Mouse (Mus musculus) ES-E14 (cell line): ENCODE measurements around the gene Muc3. TPM values are rescaled to one million over a fixed set of nuclear protein-coding genes. Genes with fewer than 3 reads are reported as not detected.

Experiments
- DNase-seq: peaks from one replicate; pipeline ENCODE4 v3.0.0-alpha.2; 2013; ENCODE audit warnings: low read depth, low spot score
- H3K27ac ChIP-seq: 2 replicates; pipeline ENCODE4 v1.5.1; 2012; ENCODE audit warnings: low read depth, mild to moderate bottlenecking, low read length, moderate library complexity, mixed read lengths; ENCODE audit not compliant: poor library complexity, insufficient read depth, severe bottlenecking
- H3K36me3 ChIP-seq: 2 replicates; pipeline ENCODE4 v1.6.1; 2012; ENCODE audit warnings: mild to moderate bottlenecking, low read length, moderate library complexity, mixed read lengths; ENCODE audit not compliant: control insufficient read depth, poor library complexity, insufficient read depth, severe bottlenecking
- H3K4me1 ChIP-seq, 2 experiments: fragments of 150-350 bp in 1 of 2; sonication (generic) in 1 of 2; 2 replicates each; pipeline ENCODE4 v1.6.1; 2012; ENCODE audit warnings: low read length in 2 of 2, mild to moderate bottlenecking in 1 of 2, mixed read lengths in 1 of 2; ENCODE audit not compliant: control insufficient read depth in 2 of 2, insufficient read depth in 2 of 2, poor library complexity in 1 of 2
- H3K4me3 ChIP-seq, 2 experiments: fragments of 150-350 bp in 1 of 2; sonication (generic) in 1 of 2; 2 replicates each; pipeline ENCODE4 v1.5.1; 2012; ENCODE audit warnings: low read length in 2 of 2, low read depth in 1 of 2, mild to moderate bottlenecking in 1 of 2, mixed read lengths in 1 of 2; ENCODE audit not compliant: insufficient read depth in 1 of 2, poor library complexity in 1 of 2, severe bottlenecking in 1 of 2
- H3K9ac ChIP-seq: 2 replicates; pipeline ENCODE4 v1.6.1; 2012; ENCODE audit warnings: low read depth, mild to moderate bottlenecking, low read length, mixed read lengths; ENCODE audit not compliant: poor library complexity, insufficient read depth, severe bottlenecking
- H3K9me3 ChIP-seq: fragments of 150-350 bp; sonication (generic); 2 replicates; pipeline ENCODE4 v1.6.1; 2012; ENCODE audit warnings: low read depth, mild to moderate bottlenecking, low read length; ENCODE audit not compliant: control insufficient read depth, insufficient read depth
- CHD2 ChIP-seq: IDR thresholded peaks from 2 replicates; pipeline ENCODE4 v1.6.1; 2014; ENCODE audit warnings: mild to moderate bottlenecking, low read depth, low read length, inconsistent platforms
- HCFC1 ChIP-seq: IDR thresholded peaks from 2 replicates; pipeline ENCODE4 v1.6.1; 2012; ENCODE audit warnings: low read length, inconsistent platforms, borderline replicate concordance; ENCODE audit not compliant: insufficient read depth
- MAFK ChIP-seq: IDR thresholded peaks from 2 replicates; pipeline ENCODE4 v1.6.1; 2014; ENCODE audit warnings: mild to moderate bottlenecking, low read depth, low read length, inconsistent platforms; ENCODE audit not compliant: insufficient read depth
- ZC3H11A ChIP-seq: IDR thresholded peaks from 2 replicates; pipeline ENCODE4 v1.6.1; 2012; ENCODE audit warnings: low read depth, mild to moderate bottlenecking, inconsistent platforms, low read length, borderline replicate concordance
- ZNF384 ChIP-seq: IDR thresholded peaks from 2 replicates; pipeline ENCODE4 v1.6.1; 2012; ENCODE audit warnings: low read depth, low read length, inconsistent platforms
- in situ Hi-C, 2 experiments: fragments of 600-800 bp; cut with MboI; formaldehyde crosslinking; loops; one replicate each; pipeline ENCODE4 v1.15.1; 2025; ENCODE audit warnings: low sequenced_read_pairs in 2 of 2, inconsistent platforms in 1 of 2; ENCODE audit not compliant: unreplicated experiment in 2 of 2
- total RNA-seq: library from RNA; depleted of rRNA; stranded (reverse); fragments of 300-350 nt; gene quantifications from 2 replicates; pipeline ENCODE4 v1.2.3, GENCODE M21; 2012

The Muc3 gene
- total RNA-seq, 1 experiment: 3.1 TPM

GRCm38 (mm10) chr5:137114891-137115561 is 34.1 kb downstream of the Muc3 start:
- Histone ChIP-seq H3K4me3 (peak overlapping the region in 1 of 2 experiments; percentile 70; a peak in 1 of 4 replicates), H3K9me3 (no peaks in the 10 kb centered on the region), H3K4me1 (peaks cover 0 to 23% of the 10 kb centered on the region in 2 experiments; a peak in 2 of 4 replicates), H3K36me3 (peaks cover 2% of the 10 kb centered on the region; the same call in 1 of the 2 replicates), H3K9ac (no peak overlapping the region), H3K27ac (no peak overlapping the region)
- no peak for DNase-seq
- in situ Hi-C loops: loop anchor here in 1 of 2 experiments (10.0 kb wide), 1 partner anchor 190 kb away; no protein-coding TSS in a partner anchor
- TF ChIP-seq CHD2 (no peak), ZNF384 (no peak), ZC3H11A (no peak), HCFC1 (no peak), MAFK (no peak)

GRCm38 (mm10) chr5:137111542-137112408 is 37.3 kb downstream of the Muc3 start:
- no peak overlapping the region for H3K4me3 ChIP-seq
- TF ChIP-seq MAFK: no peak
- no peak for TF ChIP-seq ZNF384
- no peak for TF ChIP-seq ZC3H11A
- no peak for TF ChIP-seq CHD2
- no peak for TF ChIP-seq HCFC1
- H3K4me1 ChIP-seq: peaks cover 0 to 24% of the 10 kb centered on the region in 2 experiments; a peak in 2 of 4 replicates
- H3K36me3 ChIP-seq: peaks cover 2% of the 10 kb centered on the region; the same call in 1 of the 2 replicates
- H3K27ac ChIP-seq: no peak overlapping the region
- H3K9ac ChIP-seq: no peak overlapping the region
- H3K9me3 ChIP-seq: no peaks in the 10 kb centered on the region
- no peak for DNase-seq
- in situ Hi-C loops: loop anchor here in 1 of 2 experiments (10.0 kb wide), 1 partner anchor 187 kb away; no protein-coding TSS in a partner anchor

DNA sequence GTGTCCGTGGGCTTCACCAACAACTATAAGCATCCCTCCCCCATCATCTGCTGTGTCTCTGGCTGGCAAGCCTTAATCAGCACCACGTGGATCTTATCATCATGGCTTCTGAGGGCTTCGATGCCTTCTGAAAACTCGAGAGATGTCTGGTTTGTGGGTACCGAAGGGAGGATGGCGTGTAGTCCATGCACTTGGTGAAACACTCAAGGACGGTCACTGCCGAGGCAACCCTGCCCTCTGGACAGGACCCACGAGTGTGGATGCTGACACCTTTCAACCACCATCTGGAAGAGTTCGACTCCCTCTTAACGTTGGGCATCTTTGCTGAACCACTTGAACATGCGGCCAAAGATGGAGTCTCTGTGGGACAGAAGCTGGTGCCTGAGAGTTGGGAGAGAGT is 38.3 kb downstream of the Muc3 start:
- H3K27ac ChIP-seq: no peak overlapping the region
- in situ Hi-C loops: loop anchor here in 1 of 2 experiments (10.0 kb wide), 1 partner anchor 186 kb away; no protein-coding TSS in a partner anchor
- H3K9ac ChIP-seq: no peak overlapping the region
- no peak for TF ChIP-seq CHD2
- no peak for TF ChIP-seq MAFK
- TF ChIP-seq ZC3H11A: no peak
- H3K9me3 ChIP-seq: no peaks in the 10 kb centered on the region
- DNase-seq: no peak
- H3K4me1 ChIP-seq: peaks cover 0 to 20% of the 10 kb centered on the region in 2 experiments; a peak in 2 of 4 replicates
- no peak overlapping the region for H3K4me3 ChIP-seq
- peaks cover 2% of the 10 kb centered on the region; the same call in 1 of the 2 replicates for H3K36me3 ChIP-seq

DNA sequence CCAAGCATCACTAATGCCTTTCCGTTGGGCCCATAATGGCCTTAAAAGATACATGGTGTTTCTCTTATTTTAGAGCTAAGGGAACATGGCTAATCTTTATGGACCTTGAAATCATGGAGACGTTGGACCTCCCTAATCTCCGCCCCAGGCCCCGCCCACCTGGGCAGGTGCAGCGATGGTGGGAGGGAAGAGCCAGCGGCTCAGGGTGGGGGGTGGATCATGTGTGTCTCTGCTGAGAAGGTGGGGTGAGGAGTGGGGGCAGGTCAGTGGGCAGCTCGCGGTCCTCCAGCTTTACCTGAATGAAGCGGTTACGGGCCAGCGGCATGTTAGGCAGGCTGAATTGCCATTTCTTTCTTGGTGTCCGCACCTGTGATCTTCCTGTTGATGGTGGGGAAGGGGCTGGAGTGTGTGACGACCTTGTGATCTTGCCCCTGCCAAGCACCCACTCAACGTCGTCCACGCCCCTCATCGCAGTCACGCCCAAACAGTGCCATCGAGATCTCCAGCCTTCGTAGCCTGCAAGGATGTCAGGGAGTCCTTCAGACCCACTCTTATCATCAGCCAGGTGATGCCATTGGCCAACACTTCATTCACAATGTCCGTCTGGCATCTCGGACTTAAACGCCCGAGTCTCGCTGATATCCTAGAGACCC is 39.1 kb downstream of the Muc3 start:
- DNase-seq: no peak
- Histone ChIP-seq H3K9ac (no peak overlapping the region), H3K27ac (no peak overlapping the region), H3K36me3 (peaks cover 2% of the 10 kb centered on the region; the same call in 1 of the 2 replicates), H3K4me3 (no peak overlapping the region; a peak in 1 of 4 replicates), H3K9me3 (no peaks in the 10 kb centered on the region), H3K4me1 (peaks cover 0 to 17% of the 10 kb centered on the region in 2 experiments; a peak in 2 of 4 replicates)
- TF ChIP-seq CHD2 (no peak), MAFK (no peak), ZC3H11A (no peak), HCFC1 (no peak)
- in situ Hi-C loops: loop anchor here (10.0 kb wide), 2 partner anchors 95 to 185 kb away; no protein-coding TSS in a partner anchor
